Mouse (Mus musculus): ENCODE measurements around the gene Spata2l.
"Not testable (repeated sequence)": the region's sequence is repeated elsewhere in the genome, so short reads cannot be mapped to it uniquely, and the experiment has no call there.

The Spata2l gene

DNA sequence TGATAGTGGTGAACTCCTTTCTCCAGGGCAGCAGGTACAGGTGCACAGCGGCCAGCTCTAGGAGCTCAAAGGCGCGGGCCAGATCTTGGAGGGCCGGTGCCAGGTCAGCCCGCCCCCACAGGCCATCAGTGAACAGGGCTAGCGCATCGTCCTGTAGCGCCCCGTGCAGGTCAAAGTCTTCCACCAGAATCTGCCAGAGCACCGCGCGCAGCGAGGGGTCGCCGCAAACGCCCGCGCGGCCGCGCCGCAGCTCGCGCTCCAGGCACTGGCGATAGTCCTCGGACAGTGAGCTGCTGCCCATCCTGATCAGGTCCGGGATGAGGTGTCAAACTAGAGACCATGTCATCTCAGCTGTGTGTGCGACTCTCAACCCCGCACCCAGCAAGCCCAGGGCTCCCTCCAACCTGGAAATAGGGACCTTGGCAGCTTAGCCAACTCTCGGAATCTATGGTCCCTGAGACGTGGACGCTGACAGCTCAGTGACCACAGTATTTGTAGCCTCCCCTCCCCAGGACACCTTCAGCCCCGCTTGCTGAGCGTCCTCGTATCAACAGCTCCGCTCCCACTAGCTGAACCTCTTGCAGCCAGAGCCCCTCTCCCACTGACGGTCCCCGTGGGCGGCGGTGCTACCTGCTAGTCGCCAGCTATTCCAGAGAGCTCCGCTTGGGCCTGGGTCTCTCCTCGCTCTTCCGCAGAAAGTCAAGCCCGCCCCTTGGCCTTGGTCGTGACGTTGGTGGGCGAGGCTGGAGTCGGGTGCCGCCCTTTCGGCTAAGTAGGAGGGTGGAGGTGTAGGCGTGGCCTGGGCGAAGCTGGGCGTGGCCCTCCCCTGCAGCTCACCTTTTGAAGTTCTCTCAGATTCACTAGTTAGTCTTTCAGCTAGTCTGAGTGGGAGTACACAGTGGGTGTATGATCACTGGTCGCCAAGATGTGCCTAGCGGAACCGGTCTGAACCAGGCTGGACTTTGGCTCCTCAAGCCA is at the start of gene Spata2l:
Gene Spata2l (minus strand): TSS at position 714 of the 978 bp plus-strand sequence.
- peak; percentile 95 for DNase-seq

DNA sequence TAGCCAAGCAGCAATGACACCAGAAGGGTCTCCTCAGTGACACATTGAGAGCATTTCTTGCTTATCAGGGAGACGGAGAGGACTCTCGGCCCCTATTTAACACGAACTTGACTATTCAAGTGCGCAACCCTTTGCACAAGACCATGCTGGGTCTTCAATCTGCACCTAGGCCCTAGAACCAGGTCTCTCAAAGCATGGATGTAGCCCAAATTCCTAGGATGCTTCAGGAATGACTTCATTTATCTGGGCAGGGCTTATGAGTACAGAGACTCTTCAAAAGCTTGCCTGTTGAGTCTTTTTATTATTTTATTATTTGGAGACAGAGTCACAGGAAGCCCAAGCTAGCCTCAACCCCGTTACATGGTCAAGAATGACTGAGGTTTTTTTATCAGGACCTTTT is 48.5 kb upstream of the Spata2l start:
- DNase-seq = no peak

DNA sequence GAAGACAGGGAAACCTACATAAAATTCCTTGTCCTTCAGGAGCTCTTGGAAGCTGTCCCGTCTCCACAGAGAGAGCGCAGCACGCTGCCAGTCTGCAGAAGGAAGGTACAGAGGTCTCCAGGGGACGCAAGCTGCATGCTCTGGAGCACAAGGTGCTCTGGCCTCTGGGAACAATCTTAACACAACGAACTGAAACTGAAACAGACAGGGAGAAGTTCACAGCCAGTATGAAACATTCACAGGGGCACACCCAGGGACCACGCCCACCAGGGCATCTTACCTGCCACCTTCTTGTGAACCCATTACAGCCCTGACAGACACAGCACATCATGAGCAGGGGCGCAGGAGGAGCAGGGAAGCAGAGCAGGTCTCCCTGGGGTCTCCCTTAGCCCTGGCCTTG is 48.0 kb upstream of the Spata2l start:
- no peak for DNase-seq

DNA sequence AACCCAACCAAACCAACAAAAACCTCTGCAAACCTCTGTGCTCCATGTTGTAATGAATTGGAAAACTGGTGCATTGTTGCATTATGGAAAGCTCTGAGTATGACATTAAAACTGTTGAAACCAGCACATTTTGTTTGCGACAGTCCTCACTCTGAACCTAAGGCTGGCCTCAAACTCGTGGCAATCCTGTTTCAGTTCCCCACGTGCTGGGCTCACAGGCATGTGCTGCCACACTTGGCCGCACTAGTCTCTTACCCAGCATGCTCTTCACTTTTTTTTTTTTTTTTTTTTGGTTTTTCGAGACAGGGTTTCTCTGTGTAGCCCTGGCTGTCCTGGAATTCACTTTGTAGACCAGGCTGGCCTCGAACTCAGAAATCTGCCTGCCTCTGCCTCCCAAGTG is 47.0 kb upstream of the Spata2l start:
- DNase-seq = not testable (repeated sequence)

DNA sequence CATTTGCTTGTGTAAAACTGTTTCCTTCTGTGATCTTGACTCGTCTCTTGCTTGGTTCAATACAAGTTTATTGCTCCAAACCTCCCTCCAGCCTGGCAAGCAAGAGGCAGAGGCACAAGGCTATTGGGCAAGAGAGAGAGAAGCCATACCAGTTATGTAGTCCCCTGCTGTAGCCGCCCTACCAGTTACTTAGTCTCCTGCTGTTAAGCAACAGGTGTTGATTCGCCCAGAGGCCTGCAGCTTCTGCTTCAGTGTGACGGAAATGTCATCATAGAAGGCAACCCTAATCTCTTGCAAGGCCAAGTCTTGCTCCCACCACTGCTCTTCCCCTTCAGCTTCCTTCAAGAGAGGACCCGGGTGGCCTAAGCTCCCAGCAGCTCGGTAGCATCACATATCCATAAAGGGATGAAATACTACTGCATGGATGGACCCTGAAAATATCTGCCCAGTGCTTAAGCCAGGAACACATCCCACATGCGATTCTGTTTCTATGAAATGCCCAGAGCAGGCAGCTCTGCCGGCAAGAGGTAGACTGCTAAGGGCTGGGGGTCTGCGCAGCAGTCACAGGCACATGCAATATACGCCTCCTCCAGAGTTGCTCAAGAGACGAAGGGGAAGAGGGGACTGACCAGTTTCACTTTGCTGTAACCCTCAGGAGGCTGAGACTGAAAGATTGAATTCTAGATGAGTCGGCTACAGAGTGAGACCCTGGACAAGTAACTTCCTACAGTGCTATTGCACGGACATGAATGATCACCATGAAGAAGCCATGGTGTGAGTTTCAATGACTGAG is 44.5 kb upstream of the Spata2l start:
- no peak for DNase-seq

DNA sequence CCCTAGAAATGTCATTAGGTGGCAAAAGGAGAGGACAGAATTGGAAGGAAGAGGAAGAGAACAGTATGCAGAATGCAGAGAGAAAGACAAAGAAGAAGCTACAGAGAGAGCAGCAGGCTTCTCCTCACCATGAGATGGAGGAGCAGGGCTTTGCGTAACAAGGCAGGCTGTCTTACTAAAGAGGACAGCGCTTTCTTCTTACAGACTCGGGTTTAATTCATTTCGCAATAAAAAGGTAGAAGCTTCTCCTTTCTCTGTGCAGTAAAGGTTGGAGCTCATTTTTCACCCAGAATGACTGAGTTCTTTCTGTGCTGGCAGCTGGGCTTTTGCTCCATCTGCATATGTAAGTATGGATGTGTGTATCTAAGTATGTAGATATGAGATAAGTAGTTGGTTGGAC is 43.8 kb upstream of the Spata2l start:
- DNase-seq = no peak

DNA sequence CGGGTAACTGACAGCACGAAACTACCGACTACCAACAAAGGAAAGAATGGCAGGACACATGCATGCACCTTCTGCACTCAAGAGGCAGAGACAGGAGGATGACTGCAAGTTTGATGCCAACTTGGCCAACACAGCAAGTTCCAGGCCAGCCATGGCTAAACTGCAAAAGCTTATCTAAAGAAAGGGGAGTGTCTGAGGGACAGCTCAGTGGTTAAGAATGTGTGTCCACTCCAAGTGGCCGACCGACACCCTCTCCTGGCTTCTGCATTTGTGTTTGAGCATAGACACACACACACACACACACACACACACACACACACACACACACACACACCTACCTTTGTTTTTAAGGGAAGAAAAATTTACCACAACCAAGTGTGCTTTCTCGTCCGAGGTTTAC is 42.4 kb upstream of the Spata2l start:
- DNase-seq = no peak

DNA sequence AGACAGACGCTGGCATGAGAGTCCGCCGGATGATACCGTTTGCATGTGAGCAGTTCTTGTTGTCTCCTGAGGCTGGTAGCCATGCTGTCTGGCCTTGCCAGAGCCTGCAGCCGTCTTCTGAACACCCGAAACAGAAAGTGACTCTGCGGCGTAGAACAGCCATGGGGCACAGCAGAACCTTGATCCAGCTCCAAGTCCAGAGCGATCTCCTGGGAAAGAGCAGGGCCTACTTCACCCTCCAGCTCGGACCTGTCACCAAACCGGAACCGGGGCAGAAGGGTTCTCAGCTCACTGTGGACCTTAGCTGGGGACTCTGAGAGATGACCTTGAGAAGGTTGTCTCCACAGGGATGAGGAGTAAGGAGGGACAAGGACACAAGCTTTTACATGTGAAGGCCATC is 39.1 kb upstream of the Spata2l start:
- no peak for DNase-seq

DNA sequence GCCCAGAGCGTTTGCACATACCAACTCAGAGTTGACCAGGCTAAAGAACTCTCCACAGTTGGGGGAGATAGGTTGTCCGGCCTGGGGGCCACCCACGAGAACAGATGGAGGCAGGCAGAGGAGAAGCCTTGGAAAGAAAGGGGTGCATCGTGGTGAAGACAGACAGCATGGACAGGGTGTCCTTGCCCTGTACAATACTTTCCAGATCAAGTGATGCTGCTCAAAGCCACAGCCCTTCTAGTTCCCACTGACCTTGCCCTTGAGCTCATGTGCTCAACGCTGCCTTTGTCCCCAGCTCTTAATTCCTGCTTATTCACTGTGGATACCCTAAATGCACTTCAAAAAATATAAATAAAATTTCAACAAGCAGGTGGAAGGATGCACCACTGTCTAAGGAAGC is 38.4 kb upstream of the Spata2l start:
- DNase-seq = no peak

DNA sequence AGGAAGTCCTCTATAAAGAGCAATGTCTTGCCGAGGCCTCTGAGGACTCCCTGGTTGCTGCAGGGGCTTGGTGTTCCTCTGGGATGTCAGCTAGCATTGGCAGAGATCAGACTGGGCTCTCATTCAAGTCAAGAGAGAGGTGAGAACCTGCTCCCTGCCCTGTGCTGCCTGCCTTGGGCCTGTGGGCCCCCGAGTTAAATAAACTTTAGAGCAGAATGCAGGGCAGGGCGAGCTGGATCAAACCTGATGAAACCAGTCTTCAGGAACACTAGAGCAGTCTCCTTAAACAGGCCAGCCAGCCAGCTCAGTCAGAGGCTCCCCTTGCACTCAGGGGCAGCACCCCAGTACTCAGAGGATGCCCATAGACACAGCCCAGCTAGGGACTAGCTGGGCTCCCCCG is 35.9 kb upstream of the Spata2l start:
- DNase-seq = peak; percentile 52 to 57

DNA sequence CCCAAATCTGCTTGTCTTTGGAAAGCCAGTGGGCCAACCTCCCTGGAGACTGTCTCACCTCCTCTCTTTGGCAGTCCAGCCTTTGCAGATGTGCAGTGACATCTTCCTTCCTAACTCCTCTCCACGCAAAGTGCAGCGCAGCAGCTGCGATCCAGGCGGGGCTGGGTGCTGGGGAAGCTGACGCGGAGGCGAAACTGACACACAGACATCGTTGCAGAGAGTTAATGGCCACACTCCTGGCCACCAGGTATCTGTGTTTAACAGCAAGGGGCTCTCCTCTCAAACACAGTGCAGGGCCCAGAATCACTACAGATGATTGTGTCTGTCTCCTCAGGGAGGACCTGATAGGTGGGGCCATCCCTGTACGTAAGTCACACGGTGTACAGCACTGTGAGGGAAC is 35.1 kb upstream of the Spata2l start:
- no peak for DNase-seq

DNA sequence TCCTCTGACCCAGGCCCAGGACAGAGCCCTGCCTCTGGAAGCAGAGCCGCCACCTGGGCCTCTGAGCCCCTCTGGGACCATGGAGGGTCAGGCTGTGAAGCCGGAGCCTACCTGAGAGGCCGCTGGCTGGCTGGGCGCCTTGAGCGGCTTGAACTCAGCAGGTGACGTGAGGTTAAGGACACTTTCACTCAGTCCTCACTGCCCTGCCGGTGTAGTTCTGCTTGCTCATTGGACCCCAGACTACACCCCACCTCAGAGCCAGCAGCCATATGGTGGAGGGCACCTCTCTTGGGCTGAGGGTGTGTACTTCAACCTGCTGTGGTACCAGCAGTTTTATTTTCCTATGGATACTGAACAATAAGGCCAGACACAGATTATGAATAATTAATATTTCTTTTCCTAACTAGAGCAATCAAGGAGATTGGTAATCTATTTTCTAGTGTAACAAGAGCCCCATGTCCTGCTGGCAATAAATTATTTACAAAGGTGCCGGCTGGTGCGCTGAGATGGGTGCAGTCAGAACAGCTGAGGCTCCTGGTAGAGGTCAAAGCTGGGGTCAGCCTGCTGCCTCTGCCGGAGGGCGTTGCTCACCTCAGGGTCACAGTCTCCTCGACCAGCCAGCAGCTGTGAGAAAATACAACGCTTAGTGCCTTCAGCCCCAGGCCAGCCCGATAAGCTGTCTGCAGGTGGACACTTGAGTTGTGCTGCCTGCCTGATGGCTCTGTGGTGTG is 32.1 kb upstream of the Spata2l start:
- DNase-seq = peak; percentile 66 to 68

DNA sequence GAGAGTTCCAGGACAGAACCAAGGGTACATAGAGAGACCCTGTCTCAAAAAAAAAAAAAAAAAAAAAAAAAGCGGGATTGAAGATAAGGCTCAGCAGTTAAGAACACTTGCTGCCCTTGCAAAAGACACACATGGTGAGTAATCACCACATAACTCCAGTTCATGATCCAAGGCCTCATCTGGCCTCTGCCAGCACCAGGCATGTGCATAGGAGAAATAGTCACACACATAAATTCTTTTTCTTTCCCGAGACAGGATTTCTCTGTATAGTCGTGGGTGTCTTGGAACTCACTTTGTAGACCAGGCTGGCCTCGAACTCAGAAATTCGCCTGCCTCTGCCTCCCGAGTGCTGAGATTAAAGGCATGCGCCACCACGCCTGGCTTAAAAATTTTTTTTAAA is 21.6 kb upstream of the Spata2l start:
- DNase-seq = not testable (repeated sequence)

DNA sequence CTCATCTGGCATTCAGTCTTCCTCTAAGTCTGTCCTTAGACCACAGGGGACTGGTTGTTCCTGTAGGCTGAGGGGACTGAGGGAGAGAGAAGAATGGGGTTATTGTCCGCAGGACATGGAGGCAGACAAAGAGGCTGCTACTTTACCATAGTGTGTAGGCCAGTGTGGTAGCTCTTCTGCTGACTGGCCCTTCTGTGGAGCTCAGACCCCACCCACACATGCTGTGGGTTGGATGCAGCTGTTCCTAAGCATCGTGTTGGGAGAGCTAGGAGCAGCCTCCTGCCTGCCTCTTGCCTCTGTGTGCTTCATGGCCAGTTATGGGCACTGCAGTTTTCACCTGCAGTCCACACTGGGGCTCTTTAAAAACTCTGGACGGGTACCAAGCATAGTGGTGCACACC is 21.1 kb upstream of the Spata2l start:
- no peak for DNase-seq

DNA sequence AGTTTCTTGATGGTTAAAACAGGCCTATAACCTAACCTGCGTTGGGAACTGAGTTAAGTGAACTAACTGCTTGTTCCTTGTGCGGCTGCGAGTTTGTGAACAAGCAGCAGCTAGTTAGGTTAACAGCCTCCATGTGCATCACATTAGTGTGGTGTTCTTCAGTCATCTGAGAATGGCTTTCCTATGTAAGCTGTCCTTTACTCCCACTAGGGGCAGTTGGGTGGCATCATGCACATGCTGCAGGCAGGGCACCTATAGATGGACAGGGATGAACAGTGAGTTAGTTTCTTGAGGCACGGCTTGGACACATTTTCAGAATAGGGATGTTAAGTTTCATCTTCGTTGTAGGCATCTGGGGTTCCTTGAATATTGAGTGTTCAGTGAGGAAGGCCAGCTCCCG is 19.1 kb upstream of the Spata2l start:
- no peak for DNase-seq

DNA sequence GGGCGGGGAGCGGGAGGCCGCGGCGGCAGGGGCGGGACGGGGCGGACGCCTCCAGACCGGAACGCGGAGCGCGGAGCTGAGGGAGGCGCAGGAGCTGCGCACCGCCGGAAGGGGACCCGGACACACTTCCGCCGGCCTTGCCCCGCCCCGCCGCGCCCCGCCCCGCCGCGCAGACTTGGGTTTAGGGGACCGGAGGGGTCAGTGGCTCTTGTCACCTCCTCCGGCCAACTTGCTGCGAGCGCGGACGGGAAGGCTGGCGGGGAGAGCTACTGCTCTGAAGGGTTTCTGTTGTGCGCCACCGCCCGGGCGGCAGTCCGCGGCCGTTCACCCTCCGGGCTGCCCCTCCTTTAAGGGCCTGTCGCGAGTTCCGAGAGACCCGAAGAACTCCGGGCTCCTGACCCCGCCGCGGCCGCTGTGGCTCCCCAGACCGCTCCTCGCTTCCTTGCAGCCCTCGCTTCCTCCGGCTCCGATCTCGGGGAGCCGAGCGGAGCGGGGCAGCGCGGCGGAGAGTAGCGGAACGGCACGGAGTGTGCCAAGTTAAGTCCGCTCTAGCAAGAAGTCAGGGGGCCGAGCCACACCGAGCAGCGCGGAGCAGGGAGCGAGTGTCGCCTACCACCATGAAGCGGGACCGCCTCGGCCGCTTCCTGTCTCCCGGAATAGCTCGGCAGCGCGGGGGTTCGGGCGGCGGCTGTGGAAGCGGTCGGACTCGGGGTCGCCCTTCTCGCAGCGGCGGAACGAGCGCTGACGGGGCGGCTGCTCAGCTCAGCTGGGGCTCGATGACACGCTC is 18.3 kb upstream of the Spata2l start, which contains the start of the genes Zfp276 and Vps9d1:
Gene Zfp276 (plus strand): TSS at position 97 of the 787 bp plus-strand sequence.
Gene Vps9d1 (minus strand): TSS at position 250 of the 787 bp plus-strand sequence.
- DNase-seq = peak; percentile 84 to 93

DNA sequence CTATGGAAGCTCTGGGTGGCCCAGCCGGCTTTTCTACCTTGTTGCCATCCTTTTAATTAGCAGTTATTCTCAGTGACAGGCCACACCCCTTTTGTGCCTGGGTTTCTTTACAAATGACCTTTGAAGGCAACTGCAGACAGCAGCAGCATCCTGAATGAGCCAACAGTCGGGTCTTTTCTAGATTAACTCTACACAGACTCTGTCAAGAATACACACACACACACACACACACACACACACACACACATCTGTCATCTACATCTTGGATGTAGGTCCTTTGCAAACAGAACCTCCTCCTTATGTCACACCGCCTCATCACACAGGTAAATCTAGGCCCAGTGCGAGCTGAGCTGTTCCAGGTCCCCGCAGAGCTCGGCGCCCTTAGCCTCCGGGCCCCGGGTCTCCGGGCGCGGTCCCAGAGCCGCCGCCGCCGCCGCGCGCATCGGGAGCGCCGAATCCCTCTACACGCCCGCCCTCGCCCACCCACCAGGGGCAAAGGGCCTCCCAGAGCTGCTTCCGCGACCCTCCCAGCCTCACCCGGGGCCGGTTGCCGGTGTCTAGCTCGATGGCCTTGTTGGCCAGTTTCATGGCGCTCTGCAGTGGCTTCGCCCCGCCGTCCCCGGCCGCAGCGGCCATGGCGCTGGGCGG is 17.5 kb upstream of the Spata2l start:
- DNase-seq = peak; percentile 45 to 48

DNA sequence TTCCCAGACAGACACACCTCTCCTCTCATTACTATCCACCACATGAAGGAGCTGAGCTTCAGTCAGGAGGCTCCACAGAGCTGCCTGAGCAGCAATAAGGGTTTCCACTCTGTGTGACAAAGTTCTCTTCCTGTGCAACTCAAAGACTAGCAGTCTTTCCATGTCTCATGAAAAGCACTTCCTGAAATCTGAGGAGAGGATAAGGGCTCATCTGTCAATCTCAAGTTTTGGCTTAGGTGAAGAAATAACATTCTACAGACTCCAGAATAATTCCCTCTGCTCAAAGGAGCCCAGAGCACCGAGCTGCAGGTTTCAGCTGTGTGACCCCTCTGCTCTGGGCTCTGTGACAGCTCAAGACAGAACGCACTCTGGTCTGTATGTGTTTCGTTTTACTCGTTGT is 16.9 kb upstream of the Spata2l start:
- no peak for DNase-seq

DNA sequence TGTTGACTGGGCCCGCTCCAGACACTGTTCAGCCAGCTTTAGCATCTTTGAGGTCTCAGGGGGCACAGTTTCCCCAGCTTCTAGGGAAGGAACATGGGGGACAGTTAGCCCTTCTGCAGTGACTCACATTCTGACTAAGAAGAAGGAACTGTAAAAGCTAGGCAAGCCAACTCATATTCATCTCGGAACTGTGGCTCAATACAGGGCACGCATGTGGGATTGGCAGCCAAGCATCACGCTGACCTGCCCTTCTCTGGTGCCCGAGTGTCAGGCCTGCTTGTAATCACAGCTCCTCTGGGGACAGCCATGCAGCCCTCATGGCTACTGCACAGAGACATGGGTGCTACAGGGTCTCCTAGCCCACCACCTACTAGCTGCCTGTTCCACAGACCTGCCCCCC is 14.9 kb upstream of the Spata2l start:
- no peak for DNase-seq

DNA sequence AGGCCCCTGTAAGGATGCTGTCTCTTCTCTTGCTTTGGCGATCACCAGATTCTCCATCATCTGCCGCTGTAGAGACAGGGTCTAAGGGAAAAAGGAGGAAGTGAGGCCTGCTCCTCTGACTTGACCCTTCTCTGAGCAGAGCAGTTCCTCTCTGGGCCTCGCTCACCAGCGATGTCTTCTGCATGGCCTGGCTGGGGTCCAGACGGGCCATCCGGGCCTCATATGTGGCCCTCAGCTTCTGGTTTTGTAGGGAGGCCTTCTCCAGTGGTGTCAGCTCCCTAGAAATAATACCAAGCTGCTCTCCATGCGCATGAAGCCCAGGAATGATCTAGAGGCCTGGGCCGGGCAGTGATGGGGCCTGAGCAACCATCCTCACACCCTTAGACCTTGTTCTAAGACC is 12.6 kb upstream of the Spata2l start:
- no peak for DNase-seq

DNA sequence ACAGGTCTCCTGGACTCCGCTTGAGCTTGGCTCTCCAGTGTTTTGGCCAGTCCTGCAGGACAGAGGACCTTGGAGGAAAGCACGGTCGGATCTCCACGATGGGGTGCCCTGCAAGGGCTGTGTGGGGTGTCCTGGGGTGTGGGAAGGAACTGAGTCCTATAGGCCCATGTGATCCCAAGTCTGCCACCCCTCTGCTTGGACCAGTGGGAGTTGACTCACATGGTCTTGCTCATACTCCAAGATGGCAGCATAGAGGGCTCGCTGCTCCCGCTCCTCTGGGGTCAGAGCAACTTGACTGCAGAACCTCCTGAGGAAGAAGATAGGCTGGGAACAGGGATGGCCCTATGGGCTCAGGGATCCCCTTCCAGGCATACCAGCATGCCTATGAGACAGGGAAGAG is 11.7 kb upstream of the Spata2l start:
- no peak for DNase-seq

DNA sequence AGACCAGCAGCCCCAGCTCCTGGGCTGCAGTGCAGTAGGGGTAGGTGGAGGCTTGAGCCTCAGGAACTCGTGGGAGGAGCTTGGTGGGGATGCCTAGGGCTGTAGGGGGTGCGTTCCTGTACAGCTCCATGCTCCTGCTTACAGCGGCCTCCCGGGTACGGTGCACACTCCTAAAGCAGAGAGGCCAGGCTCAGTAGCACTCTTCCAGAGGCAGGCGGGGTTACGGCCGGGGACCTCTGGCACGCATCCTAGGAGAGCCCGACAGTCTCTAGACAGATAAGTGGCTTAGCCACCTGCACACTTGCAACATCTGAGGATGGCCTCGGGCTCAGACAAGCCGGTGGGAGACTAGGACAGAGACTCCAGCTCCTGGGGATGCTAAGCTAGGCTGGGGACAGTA is 9.5 kb upstream of the Spata2l start:
- no peak for DNase-seq

Data from kidney, postnatal 36 days (tissue).